Mouse (Mus musculus) MEL (cell line): ENCODE data around the gene Cactin. TPM values are rescaled to one million over a fixed set of nuclear protein-coding genes. Genes with fewer than 3 reads are reported as not detected.

Experiments
- DNase-seq: peaks from one replicate; pipeline ENCODE4 v3.0.0; 2011; ENCODE audit warnings: low read depth, low spot score
- H3K27ac ChIP-seq: 2 replicates; pipeline ENCODE4 v1.5.1; 2012; ENCODE audit warnings: low read depth, mild to moderate bottlenecking, control low read depth, low read length, moderate library complexity; ENCODE audit not compliant: control insufficient read depth
- H3K27me3 ChIP-seq, 2 experiments: fragments of 150-350 bp in 1 of 2; sonication (generic) in 1 of 2; 2 replicates each; pipeline ENCODE4 v1.6.1; 2012; ENCODE audit warnings: low read length in 2 of 2, mild to moderate bottlenecking in 2 of 2, improper control_type of control experiment in 1 of 2, moderate library complexity in 1 of 2; ENCODE audit not compliant: insufficient read depth in 2 of 2, control insufficient read depth in 1 of 2
- H3K36me3 ChIP-seq, 2 experiments: 2 replicates each; pipeline ENCODE4 v1.6.1; 2012 to 2014; ENCODE audit warnings: low read length in 2 of 2, improper control_type of control experiment in 1 of 2, inconsistent platforms in 1 of 2, mild to moderate bottlenecking in 1 of 2; ENCODE audit not compliant: insufficient read depth in 2 of 2, control insufficient read depth in 1 of 2
- H3K4me1 ChIP-seq, 2 experiments: fragments of 150-350 bp in 1 of 2; sonication (generic) in 1 of 2; 2 replicates each; pipeline ENCODE4 v1.6.1; 2012; ENCODE audit warnings: low read length in 2 of 2, improper control_type of control experiment in 1 of 2, mild to moderate bottlenecking in 1 of 2; ENCODE audit not compliant: insufficient read depth in 2 of 2, control insufficient read depth in 1 of 2
- H3K4me3 ChIP-seq, 2 experiments: fragments of 150-350 bp in 1 of 2; sonication (generic) in 1 of 2; 2 replicates each; pipeline ENCODE4 v1.5.1; 2012; ENCODE audit warnings: low read depth in 2 of 2, low read length in 2 of 2, mild to moderate bottlenecking in 2 of 2, moderate library complexity in 2 of 2, control low read depth in 1 of 2, improper control_type of control experiment in 1 of 2; ENCODE audit not compliant: control insufficient read depth in 1 of 2, insufficient read depth in 1 of 2
- H3K79me2 ChIP-seq: 2 replicates; pipeline ENCODE4 v1.6.1; 2012; ENCODE audit warnings: mild to moderate bottlenecking, low read length, moderate library complexity; ENCODE audit not compliant: control insufficient read depth, poor library complexity, insufficient read depth
- H3K9ac ChIP-seq: 2 replicates; pipeline ENCODE4 v1.6.1; 2012; ENCODE audit warnings: low read depth, mild to moderate bottlenecking, control low read depth, low read length, moderate library complexity; ENCODE audit not compliant: control insufficient read depth, poor library complexity, severe bottlenecking
- H3K9me3 ChIP-seq: fragments of 150-350 bp; sonication (generic); replicated peaks from 2 replicates; pipeline ENCODE4 v1.6.1; 2012; ENCODE audit warnings: mild to moderate bottlenecking, low read length, improper control_type of control experiment, moderate library complexity; ENCODE audit not compliant: insufficient read depth
- CHD2 ChIP-seq: IDR thresholded peaks from 2 replicates; pipeline ENCODE4 v1.6.1; 2011; ENCODE audit warnings: low read length, improper control_type of control experiment
- E2F4 ChIP-seq: IDR thresholded peaks from 2 replicates; pipeline ENCODE4 v1.6.1; 2011; ENCODE audit warnings: low read depth, low read length, improper control_type of control experiment, borderline replicate concordance
- KAT2A ChIP-seq: conservative IDR thresholded peaks from 2 replicates; pipeline ENCODE4 v1.6.1; 2012; ENCODE audit warnings: low read depth, low read length, improper control_type of control experiment, inconsistent platforms
- MAFK ChIP-seq: IDR thresholded peaks from 2 replicates; pipeline ENCODE4 v1.6.1; 2011; ENCODE audit warnings: low read depth, mild to moderate bottlenecking, low read length, improper control_type of control experiment, borderline replicate concordance
- MAX ChIP-seq: IDR thresholded peaks from 2 replicates; pipeline ENCODE4 v1.6.1; 2011; ENCODE audit warnings: low read length, improper control_type of control experiment
- MEF2A ChIP-seq: IDR thresholded peaks from 2 replicates; pipeline ENCODE4 v1.6.1; 2014; ENCODE audit warnings: low read depth, mild to moderate bottlenecking, inconsistent platforms, low read length, improper control_type of control experiment; ENCODE audit not compliant: poor library complexity, insufficient replicate concordance, severe bottlenecking; ENCODE audit errors: extremely low read depth
- MYB ChIP-seq: IDR thresholded peaks from 2 replicates; pipeline ENCODE4 v1.6.1; 2011; ENCODE audit warnings: mild to moderate bottlenecking, low read depth, low read length, improper control_type of control experiment
- NRF1 ChIP-seq: IDR thresholded peaks from 2 replicates; pipeline ENCODE4 v1.6.1; 2014; ENCODE audit warnings: low read depth, mild to moderate bottlenecking, inconsistent platforms, low read length, improper control_type of control experiment, moderate library complexity; ENCODE audit not compliant: poor library complexity, insufficient read depth, severe bottlenecking
- POLR2AphosphoS5 ChIP-seq: IDR thresholded peaks from 2 replicates; pipeline ENCODE4 v1.6.1; 2012; ENCODE audit warnings: low read depth, borderline replicate concordance, mild to moderate bottlenecking, inconsistent platforms, low read length, moderate library complexity, mixed read lengths
- SIN3A ChIP-seq: IDR thresholded peaks from 2 replicates; pipeline ENCODE4 v1.6.1; 2012; ENCODE audit warnings: low read length, improper control_type of control experiment, inconsistent platforms
- SMC3 ChIP-seq: IDR thresholded peaks from 2 replicates; pipeline ENCODE4 v1.6.1; 2011; ENCODE audit warnings: low read depth, low read length, improper control_type of control experiment
- TAL1 ChIP-seq: IDR thresholded peaks from 2 replicates; pipeline ENCODE4 v1.6.1; 2012; ENCODE audit warnings: mild to moderate bottlenecking, inconsistent platforms, low read length, moderate library complexity, mixed read lengths
- TBP ChIP-seq: IDR thresholded peaks from 2 replicates; pipeline ENCODE4 v1.8.0; 2011; ENCODE audit warnings: low read depth, low read length, improper control_type of control experiment
- UBTF ChIP-seq: IDR thresholded peaks from 2 replicates; pipeline ENCODE4 v1.6.1; 2012; ENCODE audit warnings: low read depth, mild to moderate bottlenecking, inconsistent platforms, low read length, improper control_type of control experiment, moderate library complexity, borderline replicate concordance; ENCODE audit not compliant: insufficient read depth
- USF1 ChIP-seq: IDR thresholded peaks from 2 replicates; pipeline ENCODE4 v1.6.1; 2014; ENCODE audit warnings: low read depth, mild to moderate bottlenecking, inconsistent platforms, low read length, improper control_type of control experiment, moderate library complexity
- USF2 ChIP-seq, 2 experiments: IDR thresholded peaks; 2 replicates each; pipeline ENCODE4 v1.6.1; 2011 to 2012; ENCODE audit warnings: improper control_type of control experiment in 2 of 2, low read length in 2 of 2, borderline replicate concordance in 1 of 2, inconsistent platforms in 1 of 2, low read depth in 1 of 2, mild to moderate bottlenecking in 1 of 2; ENCODE audit not compliant: insufficient read depth in 1 of 2
- ZKSCAN1 ChIP-seq: IDR thresholded peaks from 2 replicates; pipeline ENCODE4 v1.6.1; 2012; ENCODE audit warnings: low read depth, mild to moderate bottlenecking, inconsistent platforms, low read length, improper control_type of control experiment, moderate library complexity
- ZMIZ1 ChIP-seq: IDR thresholded peaks from 2 replicates; pipeline ENCODE4 v1.6.1; 2012; ENCODE audit warnings: low read depth, mild to moderate bottlenecking, inconsistent platforms, low read length, improper control_type of control experiment, moderate library complexity
- polyA plus RNA-seq, 2 experiments: library from polyadenylated mRNA; stranded (reverse) in 1 of 2; unstranded in 1 of 2; fragments of >175 nt in 1 of 2; fragments of >200 nt in 1 of 2; gene quantifications; 2 replicates each; pipeline versions ENCODE4 v1.2.1 to v1.2.4; 2012; ENCODE audit warnings: low replicate concordance in 2 of 2, low read depth in 1 of 2; ENCODE audit not compliant: insufficient read length in 2 of 2, insufficient read depth in 1 of 2, missing spikeins in 1 of 2
- total RNA-seq: library from RNA; depleted of rRNA; stranded (reverse); fragments of 300-350 nt; gene quantifications from 2 replicates; pipeline ENCODE4 v1.2.3, GENCODE M21; 2012

The Cactin gene
- total and polyA plus RNA-seq, 3 experiments, result 47.6 to 66.8 TPM; not detected in 1

- Histone ChIP-seq H3K4me3 (no peak overlapping the region), H3K79me2 (peaks cover 8% of the 10 kb centered on the region), H3K27ac (no peak overlapping the region), H3K4me1 (peaks cover 2 to 9% of the 10 kb centered on the region in 2 experiments; a peak in 2 of 4 replicates), H3K36me3 (peaks cover 0 to 2% of the 10 kb centered on the region in 2 experiments; a peak in 2 of 4 replicates), H3K9ac (no peak overlapping the region), H3K9me3 (no peaks in the 10 kb centered on the region), H3K27me3 (no peaks in the 10 kb centered on the region)
- TF ChIP-seq USF2 (IDR thresholded peaks at IDR 0.05; ENCODE audit: borderline replicate concordance in 1 of 2, insufficient read depth in 1 of 2, low read depth in 1 of 2, low read length in 2 of 2), result no peak
- no peak for TF ChIP-seq TBP
- TF ChIP-seq ZKSCAN1, result no peak
- TF ChIP-seq SMC3, result no peak
- no peak for TF ChIP-seq KAT2A
- no peak for TF ChIP-seq SIN3A
- TF ChIP-seq TAL1, result no peak
- no peak for TF ChIP-seq MEF2A
- TF ChIP-seq USF1, result no peak
- no peak for TF ChIP-seq UBTF
- DNase-seq, result no peak
These were observed 48.5 kb upstream of the Cactin start for GRCm38 (mm10) chr10:81272356-81272755.

- H3K9ac ChIP-seq, result no peak overlapping the region
- DNase-seq, result no peak
- H3K4me1 ChIP-seq, result peaks cover 0 to 3% of the 10 kb centered on the region in 2 experiments; a peak in 1 of 4 replicates
- H3K36me3 ChIP-seq, result peaks cover 0 to 2% of the 10 kb centered on the region in 2 experiments; a peak in 2 of 4 replicates
- no peak overlapping the region for H3K4me3 ChIP-seq
- no peak overlapping the region for H3K27ac ChIP-seq
- H3K79me2 ChIP-seq, result peaks cover under 1% of the 10 kb centered on the region
- no peaks in the 10 kb centered on the region for H3K9me3 ChIP-seq
- no peaks in the 10 kb centered on the region for H3K27me3 ChIP-seq
- TF ChIP-seq MYB, result no peak
- TF ChIP-seq USF2 (IDR thresholded peaks at IDR 0.05; ENCODE audit: borderline replicate concordance in 1 of 2, insufficient read depth in 1 of 2, low read depth in 1 of 2, low read length in 2 of 2), result no peak
- TF ChIP-seq SIN3A, result no peak
- no peak for TF ChIP-seq MAFK
- TF ChIP-seq E2F4, result no peak
- no peak for TF ChIP-seq CHD2
- TF ChIP-seq ZMIZ1, result no peak
- no peak for TF ChIP-seq NRF1
- no peak for TF ChIP-seq MAX
- no peak for TF ChIP-seq POLR2AphosphoS5
These were observed 47.1 kb upstream of the Cactin start for GRCm38 (mm10) chr10:81273842-81274241.
